Mouse (Mus musculus) kidney, adult 2 months (tissue): ENCODE data around the gene Dpp4.

Experiments used
- CTCF ChIP-seq: fragments of 200-500 bp; conservative IDR thresholded peaks from 2 replicates; pipeline ENCODE4 v1.5.1; 2011; ENCODE audit warnings: low read depth, mild to moderate bottlenecking, control low read depth, low read length, moderate library complexity, mixed read lengths; ENCODE audit not compliant: insufficient read depth, insufficient read length
- POLR2A ChIP-seq: fragments of 200-500 bp; IDR thresholded peaks from one replicate; pipeline ENCODE4 v1.6.1; 2011; ENCODE audit warnings: low read depth, low read length, control low read depth

DNA sequence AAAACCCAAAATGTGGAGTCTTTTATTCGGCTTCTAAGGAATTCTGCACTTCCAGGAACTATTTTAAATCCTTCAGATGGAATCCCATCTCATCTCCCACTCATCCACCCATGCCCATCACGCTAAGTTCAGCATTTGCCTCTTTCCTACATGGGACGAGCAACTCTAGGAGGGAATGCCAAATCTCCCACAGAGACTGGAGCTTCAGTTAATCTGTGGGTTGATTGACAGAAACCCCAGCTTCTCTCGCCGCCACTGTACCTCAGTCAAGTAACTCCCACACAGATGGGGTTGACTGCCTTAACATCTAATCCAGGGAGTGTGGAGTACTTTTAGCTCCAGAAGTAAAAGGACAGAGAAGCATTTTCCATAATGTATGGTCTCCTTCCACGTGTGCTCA lies 42.0 kb upstream of the Dpp4 start:
- TF ChIP-seq CTCF (no peak), POLR2A (no peak)
